Mouse (Mus musculus): ENCODE results near the gene Atf6.

The Atf6 gene

DNA sequence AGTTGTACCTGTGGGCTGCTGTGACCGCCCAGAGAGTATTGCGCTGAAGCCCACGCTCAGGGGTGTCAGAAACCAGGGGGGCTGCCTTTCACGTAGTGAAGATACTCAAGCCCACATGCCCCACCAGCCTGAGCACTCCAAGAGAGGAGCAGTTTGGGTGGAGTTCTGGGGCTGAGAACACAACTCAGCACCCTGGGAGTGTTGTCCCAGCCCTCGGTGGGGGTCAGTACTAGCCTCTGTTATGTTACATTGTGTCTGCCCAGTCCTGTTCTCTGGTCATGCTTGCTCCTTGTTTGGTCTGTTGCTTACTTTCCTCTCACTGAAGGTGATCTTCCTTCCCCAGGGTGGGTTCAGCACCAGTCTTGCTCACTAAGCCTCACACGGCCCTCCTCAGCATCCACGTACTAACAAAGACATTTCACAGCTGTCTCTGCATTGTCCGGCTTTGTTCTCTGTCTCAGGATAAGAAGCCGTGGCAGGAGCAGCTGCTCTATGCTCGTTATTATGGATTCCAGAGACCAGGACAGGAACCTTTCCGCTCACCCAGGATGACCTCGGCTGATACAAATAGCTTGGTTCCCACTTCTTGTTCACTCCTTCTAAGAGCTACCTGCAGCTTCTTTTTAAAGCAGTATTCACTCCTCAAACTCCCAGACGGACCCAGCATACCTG, 209.8 kb downstream of the Atf6 start:
- DNase-seq (ENCODE audit: low read depth) = no peak

DNA sequence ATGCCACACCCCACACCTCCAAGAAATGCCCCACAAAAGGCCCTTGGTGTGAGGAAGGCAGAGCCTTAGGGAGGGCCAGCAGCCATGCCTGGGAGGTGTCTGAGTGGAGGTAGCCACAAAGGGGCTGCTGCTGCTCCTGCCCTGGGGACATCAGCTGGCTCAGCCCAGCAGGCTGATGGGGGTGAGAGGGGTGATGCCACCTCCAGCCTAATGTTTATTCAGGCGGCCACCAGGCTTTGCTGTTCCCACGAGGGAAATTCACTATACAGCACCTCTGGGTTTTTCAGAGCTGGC, 210.4 kb downstream of the Atf6 start:
- DNase-seq (ENCODE audit: low read depth) = no peak

DNA sequence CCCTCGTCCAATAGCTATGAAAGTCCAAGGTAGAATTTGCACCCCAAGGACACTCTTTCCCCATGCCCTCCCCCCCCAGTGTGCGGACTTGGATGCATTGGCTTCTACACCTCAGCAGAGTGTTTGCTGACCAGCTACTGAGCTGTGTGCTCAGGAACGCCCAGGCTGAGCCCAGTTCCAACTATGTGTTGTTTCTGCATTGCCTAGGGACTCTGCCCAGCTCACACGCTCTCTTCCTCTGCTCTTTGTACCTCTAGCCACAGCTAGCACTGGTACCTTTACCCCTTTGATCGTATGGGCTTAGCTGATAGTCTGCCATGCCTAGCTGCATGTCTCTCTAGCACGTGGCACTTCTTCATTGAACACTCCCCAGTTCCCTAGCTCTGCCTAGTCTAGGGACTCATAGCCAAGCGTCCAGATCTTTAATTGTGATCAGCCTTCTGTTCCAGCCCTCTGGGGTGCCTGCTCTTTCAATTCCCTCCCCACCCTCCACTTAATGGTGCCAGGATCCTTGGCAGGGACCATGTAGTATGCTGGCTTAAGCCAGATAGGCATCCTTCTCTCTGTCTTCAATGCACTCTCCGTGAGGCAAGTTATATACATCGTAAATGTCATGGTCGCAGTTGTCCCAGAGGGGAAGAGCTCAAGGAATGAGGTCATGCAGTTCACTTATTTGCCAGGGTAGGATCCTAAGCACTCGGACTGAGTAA, 210.9 kb downstream of the Atf6 start:
- no peak for DNase-seq (ENCODE audit: low read depth)

DNA sequence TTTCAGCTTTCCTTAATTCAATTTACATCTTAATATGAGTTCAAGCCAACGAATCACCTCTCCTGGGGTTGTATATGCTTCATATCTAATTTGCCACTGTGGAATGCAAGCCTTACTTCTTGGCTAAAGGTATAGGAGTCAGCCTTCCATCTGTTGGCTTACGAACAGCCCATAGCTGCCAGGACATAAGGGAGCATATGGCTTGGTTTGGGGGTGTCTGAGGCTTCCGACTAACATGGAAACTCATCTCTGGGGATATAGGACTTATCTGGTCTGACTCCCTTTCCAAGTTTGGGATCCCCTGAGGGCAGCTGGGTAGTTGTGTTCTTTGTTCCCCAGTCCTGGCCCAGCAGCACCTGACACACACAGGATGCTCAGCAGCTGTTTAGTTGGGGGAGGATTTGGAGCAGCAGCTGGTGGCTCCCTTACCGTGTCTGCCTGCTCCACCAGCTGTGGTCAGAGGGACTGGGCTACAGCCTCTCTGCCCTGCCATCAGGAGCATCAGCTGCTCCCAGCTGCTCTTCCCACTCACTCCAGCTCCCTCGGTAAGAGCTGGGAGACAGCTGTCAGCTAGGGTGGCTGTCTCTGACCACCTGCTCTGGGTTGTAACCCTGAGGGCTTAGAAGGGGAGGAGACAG, 212.2 kb downstream of the Atf6 start:
- no peak for DNase-seq (ENCODE audit: low read depth)
